Mouse (Mus musculus) hindbrain, embryonic 16.5 days (tissue): ENCODE data around the gene Olfr231. TPM values are rescaled to one million over a fixed set of nuclear protein-coding genes. Genes with fewer than 3 reads are reported as not detected.

Experiments used
- ATAC-seq: fragments of 200-750 bp; cut with Nextera tagmentation; 2 replicates; pipeline ENCODE4 v1.8.0; 2017; ENCODE audit warnings: moderate TSS enrichment, moderate library complexity
- H3K27ac ChIP-seq: fragments of 300-500 bp; sonication (generic); 2 replicates; pipeline ENCODE4 v1.5.1; 2014; ENCODE audit warnings: low read depth, mild to moderate bottlenecking, control low read depth, low read length, moderate library complexity
- H3K27me3 ChIP-seq: fragments of 300-500 bp; sonication (generic); replicated peaks from 2 replicates; pipeline ENCODE4 v1.6.1; 2014; ENCODE audit warnings: low read length; ENCODE audit not compliant: control insufficient read depth, insufficient read depth
- H3K36me3 ChIP-seq: fragments of 300-500 bp; sonication (generic); 2 replicates; pipeline ENCODE4 v1.6.1; 2014; ENCODE audit warnings: mild to moderate bottlenecking, low read length, moderate library complexity, mixed read lengths; ENCODE audit not compliant: control insufficient read depth, insufficient read depth
- H3K4me1 ChIP-seq: fragments of 300-500 bp; sonication (generic); 2 replicates; pipeline ENCODE4 v1.6.1; 2014; ENCODE audit warnings: low read depth, low read length; ENCODE audit not compliant: control insufficient read depth, insufficient read depth
- H3K4me2 ChIP-seq: fragments of 300-500 bp; sonication (generic); 2 replicates; pipeline ENCODE4 v1.6.1; 2014; ENCODE audit warnings: mild to moderate bottlenecking, low read length, control low read depth, moderate library complexity
- H3K4me3 ChIP-seq: fragments of 300-500 bp; sonication (generic); 2 replicates; pipeline ENCODE4 v1.5.1; 2014; ENCODE audit warnings: mild to moderate bottlenecking, low read length, control low read depth, moderate library complexity
- H3K9ac ChIP-seq: fragments of 300-500 bp; sonication (generic); 2 replicates; pipeline ENCODE4 v1.6.1; 2014; ENCODE audit warnings: low read depth, mild to moderate bottlenecking, control low read depth, low read length, moderate library complexity
- H3K9me3 ChIP-seq: fragments of 300-500 bp; sonication (generic); 2 replicates; pipeline ENCODE4 v1.6.1; 2014; ENCODE audit warnings: mild to moderate bottlenecking, low read length, moderate library complexity; ENCODE audit not compliant: control insufficient read depth
- WGBS: fragments of 180-500 bp; shearing (Covaris S2); extraction: QIAGEN DNeasy Blood & Tissue Kit; methylation state at CpG from one replicate; pipeline ENCODE4 v1.1.7; 2014; 5-methylcytosine and 5-hydroxymethylcytosine counted together
- polyA plus RNA-seq: library from polyadenylated mRNA; unstranded; fragments of >200 nt; fragmentation: Nextera tagmentation; extraction: Ambion mirVana; gene quantifications from 2 replicates; pipeline ENCODE4 v1.2.1, GENCODE M21; 2015

Olfr231 gene
- polyA plus RNA-seq, 1 experiment from 2014 or later: not detected

DNA sequence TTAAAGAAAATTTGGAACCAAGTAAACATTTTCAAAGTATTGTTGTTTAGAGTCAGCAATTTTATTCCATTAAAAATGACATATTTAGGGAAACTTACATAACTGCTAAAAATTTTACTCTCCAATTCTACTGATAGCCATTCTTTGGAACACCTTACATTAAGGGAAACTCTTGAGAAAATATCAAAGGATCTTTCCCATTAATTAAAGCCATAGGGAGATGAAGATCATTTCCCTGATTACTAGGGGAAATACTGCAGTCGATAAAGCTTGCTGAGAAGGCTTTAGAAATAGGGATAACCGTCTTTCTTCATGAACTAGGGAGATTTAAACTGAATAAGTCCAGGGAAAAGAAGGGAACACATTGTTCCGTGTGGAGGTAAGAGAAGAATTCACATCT, 10.3 kb upstream of the Olfr231 start, which contains the start of gene Olfr424:
TSS of gene Olfr424 (plus strand) at position 301 of the 400 bp plus-strand sequence.
- 88% methylated on average over 3 of the region's 3 CpGs for WGBS
- Histone ChIP-seq H3K9me3 (no peaks in the 10 kb centered on the region), H3K4me1 (no peaks in the 10 kb centered on the region), H3K4me3 (no peak within 1 kb of the TSS), H3K27me3 (no peaks in the 10 kb centered on the region), H3K27ac (no peak within 1 kb of the TSS), H3K4me2 (no peak within 1 kb of the TSS), H3K36me3 (no peaks in the 10 kb centered on the region), H3K9ac (no peak within 1 kb of the TSS)
- no peak for ATAC-seq

DNA sequence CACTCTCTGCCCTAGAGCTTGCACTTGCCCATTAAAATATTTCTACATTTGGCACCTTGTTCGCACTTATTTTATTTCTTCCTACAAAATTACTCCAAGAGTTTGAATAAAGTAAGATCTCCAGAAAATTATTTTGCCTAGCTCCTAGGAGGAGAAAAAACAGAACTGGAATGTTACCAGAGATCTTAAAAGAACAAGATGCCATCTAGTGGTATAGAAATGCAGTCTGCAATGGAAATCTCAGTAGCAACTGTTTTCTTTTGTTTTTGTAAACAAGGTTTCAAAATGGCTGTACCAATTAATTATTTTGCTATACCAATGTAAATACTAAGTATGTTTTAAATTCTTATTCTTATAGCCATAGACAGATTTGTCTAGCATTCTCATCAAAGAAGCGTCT, 17.2 kb downstream of the Olfr231 start:
- Histone ChIP-seq H3K9ac (no peak overlapping the region), H3K4me2 (no peak overlapping the region), H3K27me3 (no peaks in the 10 kb centered on the region), H3K36me3 (no peaks in the 10 kb centered on the region), H3K9me3 (no peaks in the 10 kb centered on the region), H3K4me1 (no peaks in the 10 kb centered on the region), H3K4me3 (no peak overlapping the region), H3K27ac (no peak overlapping the region)
- 63% methylated on average over 2 of the region's 2 CpGs for WGBS
- no peak for ATAC-seq

DNA sequence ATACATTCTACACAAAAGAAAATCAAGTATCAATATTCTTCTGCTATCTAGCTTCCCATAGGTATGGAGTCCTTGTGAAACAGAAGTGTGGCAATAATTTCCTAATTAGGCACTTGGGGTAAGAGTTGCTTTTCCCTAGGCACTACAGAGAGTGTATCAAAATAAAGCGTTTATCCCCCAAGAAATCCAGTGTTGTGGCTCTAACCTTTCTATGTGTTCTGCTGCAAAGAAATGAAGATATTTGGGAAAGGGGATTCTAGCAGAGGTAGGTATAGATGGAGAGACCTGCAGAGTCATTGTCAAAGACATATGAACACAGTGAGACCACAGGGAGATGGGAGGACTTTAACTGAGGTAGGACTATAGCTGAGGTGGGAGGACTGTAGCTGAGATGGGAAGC, 24.4 kb downstream of the Olfr231 start, which contains the start of gene Olfr427:
TSS of gene Olfr427 (plus strand) at position 301 of the 400 bp plus-strand sequence.
- H3K9me3 ChIP-seq: no peaks in the 10 kb centered on the region
- 97% methylated on average over 1 of the region's 1 CpGs for WGBS
- H3K9ac ChIP-seq: no peak within 1 kb of the TSS
- no peak within 1 kb of the TSS for H3K4me3 ChIP-seq
- H3K4me1 ChIP-seq: no peaks in the 10 kb centered on the region
- no peak for ATAC-seq
- no peaks in the 10 kb centered on the region for H3K36me3 ChIP-seq
- no peaks in the 10 kb centered on the region for H3K27me3 ChIP-seq
- no peak within 1 kb of the TSS for H3K4me2 ChIP-seq
- no peak within 1 kb of the TSS for H3K27ac ChIP-seq

GRCm38 (mm10) chr1:174084031-174084430, 36.9 kb downstream of the Olfr231 start, which contains the start of gene Olfr429:
Gene Olfr429, plus strand, starts transcription at chr1:174084331.
- H3K4me2 ChIP-seq: no peak within 1 kb of the TSS
- no peak within 1 kb of the TSS for H3K4me3 ChIP-seq
- H3K4me1 ChIP-seq: no peaks in the 10 kb centered on the region
- 95% methylated on average over 2 of the region's 2 CpGs for WGBS
- H3K9me3 ChIP-seq: no peaks in the 10 kb centered on the region
- no peaks in the 10 kb centered on the region for H3K27me3 ChIP-seq
- no peak for ATAC-seq
- no peak within 1 kb of the TSS for H3K9ac ChIP-seq
- H3K36me3 ChIP-seq: no peaks in the 10 kb centered on the region
- H3K27ac ChIP-seq: no peak within 1 kb of the TSS

GRCm38 (mm10) chr1:174066305-174066704, 54.7 kb downstream of the Olfr231 start, which contains the start of gene Olfr430:
Gene Olfr430, plus strand, starts transcription at chr1:174066605.
- 91% methylated on average over 3 of the region's 3 CpGs for WGBS
- H3K27ac ChIP-seq: no peak within 1 kb of the TSS
- H3K4me2 ChIP-seq: no peak within 1 kb of the TSS
- no peaks in the 10 kb centered on the region for H3K36me3 ChIP-seq
- no peak within 1 kb of the TSS for H3K4me3 ChIP-seq
- H3K4me1 ChIP-seq: no peaks in the 10 kb centered on the region
- H3K9me3 ChIP-seq: no peaks in the 10 kb centered on the region
- no peak within 1 kb of the TSS for H3K9ac ChIP-seq
- ATAC-seq: no peak
- H3K27me3 ChIP-seq: no peaks in the 10 kb centered on the region

Other genes starting within 250 kb of the Olfr231 start
- gene Ifi211, start 208.1 kb downstream of the Olfr231 start, polyA plus RNA-seq: 0.31 and 0.46 TPM in 2 replicates
- 1.3 and 2.0 TPM in 2 replicates for gene Mndal, start 178.7 kb downstream of the Olfr231 start, polyA plus RNA-seq
- 0.65 and 1.2 TPM in 2 replicates for gene Ifi203, start 178.5 kb downstream of the Olfr231 start, polyA plus RNA-seq
- 0.11 TPM in 1 of 2 replicates, not detected in the other for gene Ifi202b, start 138.4 kb downstream of the Olfr231 start, polyA plus RNA-seq
- not detected in 2 replicates for gene Ifi205, start 89.4 kb downstream of the Olfr231 start, polyA plus RNA-seq
- not detected in 2 replicates for gene Olfr433, start 80.5 kb downstream of the Olfr231 start, polyA plus RNA-seq
- not detected in 2 replicates for gene Olfr432, start 72.0 kb downstream of the Olfr231 start, polyA plus RNA-seq
- not detected in 2 replicates for gene Olfr430, start 54.6 kb downstream of the Olfr231 start, polyA plus RNA-seq
- not detected in 2 replicates for gene Olfr429, start 36.8 kb downstream of the Olfr231 start, polyA plus RNA-seq
- not detected in 2 replicates for gene Olfr427, start 24.3 kb downstream of the Olfr231 start, polyA plus RNA-seq
- not detected in 2 replicates for gene Olfr424, start 10.4 kb upstream of the Olfr231 start, polyA plus RNA-seq
- not detected in 2 replicates for gene Olfr420, start 34.5 kb upstream of the Olfr231 start, polyA plus RNA-seq
- gene Spta1, start 51.6 kb upstream of the Olfr231 start, polyA plus RNA-seq: 0.03 and 0.07 TPM in 2 replicates
- not detected in 2 replicates for gene Olfr419, start 130.9 kb upstream of the Olfr231 start, polyA plus RNA-seq
- not detected in 2 replicates for gene Mptx1, start 209.4 kb upstream of the Olfr231 start, polyA plus RNA-seq
- not detected in 2 replicates for gene Olfr417, start 244.0 kb upstream of the Olfr231 start, polyA plus RNA-seq